ENCODE assay signal across 11 mouse cellular contexts in the genomic region with DNA sequence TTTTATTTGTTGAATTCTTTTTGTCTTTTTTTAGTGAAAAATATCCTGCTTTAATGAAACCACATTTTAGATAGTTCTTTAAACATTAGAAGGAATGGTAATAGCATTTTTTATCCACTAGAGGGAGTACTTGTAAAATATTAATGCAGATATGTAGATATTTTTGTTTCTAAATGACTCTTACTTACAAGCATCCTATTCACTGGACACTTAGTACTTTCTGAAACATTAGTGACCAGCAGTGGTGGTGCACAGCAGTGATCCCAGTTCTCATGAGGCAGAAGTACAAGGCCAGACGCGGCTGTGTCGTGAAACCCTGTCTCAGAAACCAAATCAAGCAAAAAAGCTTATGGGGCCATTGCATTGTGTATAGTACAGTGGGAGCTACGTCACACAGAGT. TPM values are rescaled to one million over a fixed set of nuclear protein-coding genes. Genes with fewer than 3 reads are reported as not detected.
A peak's percentile ranks its signal among the peaks of the same experiment; 100 is the strongest.
DNase-seq lines count a peak whose midpoint lies in the region; ATAC-seq and TF ChIP-seq lines count a peak whose summit lies in the region.
"Had no signal": no experiment of that assay in that cellular context is flagged by ENCODE, and none has a peak within 500 bp of the region (broad histone marks: within the 10 kb centered on the region; RNA-seq: fewer than 3 reads in every experiment).

No protein-coding gene starts in this region.

- H3K27me3 ChIP-seq in hindbrain, embryonic 14.5 days (ENCODE audit: control insufficient read depth, insufficient read depth, low read length): no peaks in the 10 kb centered on the region
- H3K27me3 ChIP-seq in hindbrain, embryonic 12.5 days: no peaks in the 10 kb centered on the region
- H3K27me3 ChIP-seq in liver, postnatal 0 days (ENCODE audit: insufficient read depth, low read length): no peaks in the 10 kb centered on the region
- H3K27me3 ChIP-seq: embryonic facial prominence, embryonic 15.5 days had no signal

- no peak overlapping the region for H3K27ac ChIP-seq in hindbrain, embryonic 14.5 days
- no peak overlapping the region for H3K27ac ChIP-seq in hindbrain, embryonic 12.5 days
- H3K27ac ChIP-seq in liver, postnatal 0 days (ENCODE audit: low read depth): no peak overlapping the region
- H3K27ac ChIP-seq: embryonic facial prominence, embryonic 15.5 days had no signal

- peak; percentile 73 for DNase-seq in hindbrain, embryonic 14.5 days (ENCODE audit: low spot score)
- DNase-seq in 3T3-L1 (ENCODE audit: low read depth, low spot score) (peak; percentile 72), 416B (ENCODE audit: low read depth) (peak; percentile 54)
- no peak for DNase-seq in liver, postnatal 0 days
- no peak for DNase-seq in frontal cortex, postnatal 10 days (ENCODE audit: low spot score in 2 of 2)
- no peak for DNase-seq in adrenal gland, adult 2 months
- DNase-seq: gastrocnemius, postnatal 36 days; lung, postnatal 14 days had no signal

- ATAC-seq in hindbrain, embryonic 14.5 days (ENCODE audit: low FRiP score): no peak
- no peak for ATAC-seq in hindbrain, embryonic 12.5 days (ENCODE audit: low FRiP score)
- ATAC-seq in liver, postnatal 0 days: no peak
- ATAC-seq: inflammation-experienced regulatory T-cells, adult 6 months had no signal

- H3K9ac ChIP-seq in hindbrain, embryonic 14.5 days: no peak overlapping the region
- no peak overlapping the region for H3K9ac ChIP-seq in hindbrain, embryonic 12.5 days
- H3K9ac ChIP-seq in liver, postnatal 0 days (replicated peaks): no peak overlapping the region
- H3K9ac ChIP-seq: embryonic facial prominence, embryonic 15.5 days had no signal

- no peaks in the 10 kb centered on the region for H3K4me1 ChIP-seq in hindbrain, embryonic 14.5 days (replicated peaks; ENCODE audit: control insufficient read depth, insufficient read depth, low read length)
- H3K4me1 ChIP-seq in hindbrain, embryonic 12.5 days: no peaks in the 10 kb centered on the region
- no peaks in the 10 kb centered on the region for H3K4me1 ChIP-seq in liver, postnatal 0 days (ENCODE audit: insufficient read depth)
- H3K4me1 ChIP-seq: embryonic facial prominence, embryonic 15.5 days had no signal

- no peaks in the 10 kb centered on the region for H3K9me3 ChIP-seq in hindbrain, embryonic 14.5 days (ENCODE audit: control insufficient read depth, low read length)
- no peaks in the 10 kb centered on the region for H3K9me3 ChIP-seq in hindbrain, embryonic 12.5 days (replicated peaks)
- H3K9me3 ChIP-seq in liver, postnatal 0 days (ENCODE audit: low read length): no peaks in the 10 kb centered on the region
- H3K9me3 ChIP-seq: embryonic facial prominence, embryonic 15.5 days had no signal

- no peak overlapping the region for H3K4me2 ChIP-seq in hindbrain, embryonic 14.5 days (replicated peaks)
- no peak overlapping the region for H3K4me2 ChIP-seq in hindbrain, embryonic 12.5 days (replicated peaks)
- no peak overlapping the region for H3K4me2 ChIP-seq in liver, postnatal 0 days (ENCODE audit: low read depth, low read length)
- H3K4me2 ChIP-seq: embryonic facial prominence, embryonic 15.5 days had no signal

- H3K36me3 ChIP-seq in hindbrain, embryonic 14.5 days (replicated peaks; ENCODE audit: control insufficient read depth, insufficient read depth): peaks cover 73% of the 10 kb centered on the region
- peaks cover 30% of the 10 kb centered on the region for H3K36me3 ChIP-seq in hindbrain, embryonic 12.5 days
- peaks cover 48% of the 10 kb centered on the region for H3K36me3 ChIP-seq in liver, postnatal 0 days (replicated peaks; ENCODE audit: insufficient read depth, low read length)

- WGBS in hindbrain, embryonic 14.5 days: 91% methylated on average over 4 of the region's 4 CpGs
- WGBS in hindbrain, embryonic 12.5 days: 91% methylated on average over 4 of the region's 4 CpGs
- WGBS in liver, postnatal 0 days (ENCODE audit: insufficient replicate concordance): 90% methylated on average over 4 of the region's 4 CpGs

- no peak overlapping the region for H3K4me3 ChIP-seq in hindbrain, embryonic 14.5 days (replicated peaks; ENCODE audit: low read length)
- H3K4me3 ChIP-seq in hindbrain, embryonic 12.5 days: no peak overlapping the region
- no peak overlapping the region for H3K4me3 ChIP-seq in liver, postnatal 0 days (ENCODE audit: low read depth, low read length)
- H3K4me3 ChIP-seq: embryonic facial prominence, embryonic 15.5 days had no signal

- peak; percentile 32 for TF ChIP-seq CTCF in liver, postnatal 0 days (IDR thresholded peaks at IDR 0.05; ENCODE audit: low read depth)

- no peak for TF ChIP-seq EP300 in liver, postnatal 0 days (IDR thresholded peaks at IDR 0.05; ENCODE audit: low read depth)

RNA-seq across cellular contexts. Expression of a gene that starts 8.6 kb away (rescaled TPM):
- polyA plus RNA-seq in hindbrain, embryonic 14.5 days (2014; fragmentation: Nextera tagmentation; extraction: Ambion mirVana): 32.5 and 35.4 TPM in 2 replicates
- polyA plus RNA-seq in hindbrain, embryonic 12.5 days (2016; fragmentation: Nextera tagmentation; extraction: Ambion mirVana): 19.1 and 20.5 TPM in 2 replicates
- polyA plus RNA-seq in liver, postnatal 0 days (2015; fragmentation: Nextera tagmentation; extraction: Ambion mirVana): 8.4 and 10.2 TPM in 2 replicates
- 10 to 100 TPM; 17.4 to 22.1 TPM for total RNA-seq in adrenal gland, adult 2 months (2021)
- 1.3 and 1.5 TPM in 2 replicates for polyA plus RNA-seq in adrenal gland, adult 2 months (2012; rRNA removed)

RNA-seq across cellular contexts. Expression of a gene that starts 8.9 kb away (rescaled TPM):
- polyA plus RNA-seq in hindbrain, embryonic 14.5 days (2014; fragmentation: Nextera tagmentation; extraction: Ambion mirVana): 15.3 and 17.6 TPM in 2 replicates
- polyA plus RNA-seq in hindbrain, embryonic 12.5 days (2016; fragmentation: Nextera tagmentation; extraction: Ambion mirVana): 42.6 and 45.1 TPM in 2 replicates
- polyA plus RNA-seq in liver, postnatal 0 days (2015; fragmentation: Nextera tagmentation; extraction: Ambion mirVana): 22.9 and 23.7 TPM in 2 replicates
- total RNA-seq in adrenal gland, adult 2 months (2021): 1 to 10 TPM in 1 of 2 experiments, under 1 TPM in 1; 0.59 to 1.3 TPM
- 0.59 and 1.1 TPM in 2 replicates for polyA plus RNA-seq in adrenal gland, adult 2 months (2012; rRNA removed)

RNA-seq across cellular contexts. Expression of a gene that starts 26.7 kb away (rescaled TPM):
- polyA plus RNA-seq in hindbrain, embryonic 14.5 days (2014; fragmentation: Nextera tagmentation; extraction: Ambion mirVana): 0.09 and 0.12 TPM in 2 replicates
- 0.30 TPM in 1 of 2 replicates, not detected in the other for polyA plus RNA-seq in hindbrain, embryonic 12.5 days (2016; fragmentation: Nextera tagmentation; extraction: Ambion mirVana)
- 0.09 TPM in 1 of 2 replicates, not detected in the other for polyA plus RNA-seq in liver, postnatal 0 days (2015; fragmentation: Nextera tagmentation; extraction: Ambion mirVana)
- total RNA-seq in adrenal gland, adult 2 months (2021): not detected
- not detected in 2 replicates for polyA plus RNA-seq in adrenal gland, adult 2 months (2012; rRNA removed)
- total RNA-seq: gastrocnemius, postnatal 36 days had no signal

Comparison
In these comparisons a context has a peak if more than half of its experiments do, and no peak if none do; other contexts are left out.
1. DNase-seq: peak in hindbrain, embryonic 14.5 days (single experiment), 3T3-L1 (single experiment) and 416B (single experiment); none in liver, postnatal 0 days (single experiment), frontal cortex, postnatal 10 days (0 of 2) and adrenal gland, adult 2 months (single experiment).